Mouse (Mus musculus) natural killer cell, adult 2 months (primary cell): ENCODE measurements around the gene Dnlz.

Experiments used
- DNase-seq, 2 experiments: peaks; one replicate each; pipeline ENCODE4 v3.0.0; 2022; ENCODE audit warnings: low spot score in 2 of 2

Dnlz gene

GRCm38 (mm10) chr2:26320245-26321185 is 31.4 kb downstream of the Dnlz start:
- no peak for DNase-seq

GRCm38 (mm10) chr2:26319519-26320244 is 32.2 kb downstream of the Dnlz start:
- no peak for DNase-seq

- no peak for DNase-seq
These were observed 32.8 kb downstream of the Dnlz start for GRCm38 (mm10) chr2:26319109-26319508.

- DNase-seq = no peak
These were observed 33.8 kb downstream of the Dnlz start for GRCm38 (mm10) chr2:26317991-26318672.

- no peak for DNase-seq
These were observed 34.5 kb downstream of the Dnlz start for GRCm38 (mm10) chr2:26317371-26317770.

GRCm38 (mm10) chr2:26316576-26317246 is 35.2 kb downstream of the Dnlz start:
- no peak for DNase-seq

- DNase-seq = no peak
These were observed 36.0 kb downstream of the Dnlz start for GRCm38 (mm10) chr2:26315925-26316311.

- DNase-seq = peak; percentile 80 to 82
These were observed 36.6 kb downstream of the Dnlz start, which contains the start of gene Gpsm1 for GRCm38 (mm10) chr2:26315072-26315924. Gene Gpsm1 (plus strand): TSS chr2:26315515.

GRCm38 (mm10) chr2:26314281-26315071 is 37.4 kb downstream of the Dnlz start:
- no peak for DNase-seq

- no peak for DNase-seq
These were observed 38.5 kb downstream of the Dnlz start for GRCm38 (mm10) chr2:26313394-26313793.

- peak; percentile 72 to 80 for DNase-seq
These were observed 39.1 kb downstream of the Dnlz start for GRCm38 (mm10) chr2:26312812-26313211.

GRCm38 (mm10) chr2:26311936-26312335 is 40.0 kb downstream of the Dnlz start:
- no peak for DNase-seq

- DNase-seq = no peak
These were observed 42.2 kb downstream of the Dnlz start for GRCm38 (mm10) chr2:26309739-26310138.

GRCm38 (mm10) chr2:26306702-26307101 is 45.2 kb downstream of the Dnlz start:
- no peak for DNase-seq

- no peak for DNase-seq
These were observed 46.4 kb downstream of the Dnlz start for GRCm38 (mm10) chr2:26305555-26305954.

- no peak for DNase-seq
These were observed 47.2 kb downstream of the Dnlz start for GRCm38 (mm10) chr2:26304711-26305110.

- no peak for DNase-seq
These were observed 49.9 kb downstream of the Dnlz start for GRCm38 (mm10) chr2:26302005-26302503.

- DNase-seq = peak; percentile 76 to 81
These were observed 51.1 kb downstream of the Dnlz start for GRCm38 (mm10) chr2:26300808-26301174.

- no peak for DNase-seq
These were observed 51.6 kb downstream of the Dnlz start for GRCm38 (mm10) chr2:26300161-26300807.
